Mouse (Mus musculus) neural tube, embryonic 10.5 days (tissue): Measurements from ENCODE around the gene Tmem50b.
"Not testable (repeated sequence)": the region's sequence is repeated elsewhere in the genome, so short reads cannot be mapped to it uniquely, and the experiment has no call there.

ENCODE experiments used
- DNase-seq: peaks from one replicate; pipeline ENCODE4 v3.0.0-alpha.2; 2017; ENCODE audit warnings: low spot score; ENCODE audit errors: extremely low spot score

Gene Tmem50b

GRCm38 (mm10) chr16:91597672-91598010, at the start of gene Tmem50b:
Gene Tmem50b (minus strand): TSS chr16:91597800.
- DNase-seq: peak; percentile 96

- peak; percentile 92 for DNase-seq
These were observed 49.2 kb upstream of the Tmem50b start, which contains the start of gene Gart for GRCm38 (mm10) chr16:91646681-91647419. Gene Gart (minus strand): TSS chr16:91646952.

DNA sequence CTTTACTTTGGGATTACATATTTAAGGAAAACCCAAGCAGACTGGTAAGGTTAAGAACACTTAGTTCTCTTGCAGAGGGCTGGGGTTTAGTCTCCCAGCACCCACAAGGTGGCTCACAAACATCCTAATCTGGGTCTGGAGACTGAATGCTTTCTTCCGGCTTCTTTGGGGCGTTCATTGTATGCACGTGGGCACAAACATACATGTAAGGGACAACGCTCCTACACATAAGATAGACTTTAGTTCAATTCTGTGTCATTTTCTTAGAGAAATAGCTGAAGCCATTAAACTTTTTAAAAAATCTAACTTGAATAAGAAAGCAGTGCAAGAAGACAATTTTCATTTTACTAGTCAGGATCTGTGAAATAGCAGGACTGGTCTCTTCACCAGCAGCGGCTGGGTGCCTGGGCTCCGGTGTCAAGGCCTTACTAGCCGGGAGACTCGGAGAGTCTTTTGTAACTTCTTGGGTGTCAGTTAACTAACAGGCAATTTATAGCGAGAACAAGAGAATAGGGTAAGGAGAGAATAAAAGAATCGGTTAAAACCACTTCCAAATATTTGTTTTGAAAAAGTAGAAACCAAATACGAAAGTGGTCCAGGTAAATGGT, 48.5 kb upstream of the Tmem50b start:
- no peak for DNase-seq

DNA sequence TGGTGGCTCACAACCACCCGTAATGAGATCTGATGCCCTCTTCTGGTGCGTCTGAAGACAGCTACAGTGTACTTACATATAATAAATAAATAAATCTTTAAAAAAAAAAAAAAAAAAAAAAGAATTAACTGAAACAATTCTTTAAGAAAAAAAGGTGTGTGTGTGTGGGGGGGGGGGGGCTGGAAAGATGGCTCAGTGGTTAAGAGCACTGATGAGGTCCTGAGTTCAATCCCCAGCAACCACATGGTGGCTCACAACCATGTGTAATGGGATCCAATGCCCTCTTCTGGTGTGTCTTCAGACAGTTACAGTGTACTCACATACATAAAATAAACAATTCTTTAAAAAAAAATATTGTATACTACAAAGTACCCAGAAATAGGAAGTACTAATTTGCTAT, 47.8 kb upstream of the Tmem50b start:
- not testable (repeated sequence) for DNase-seq

- DNase-seq: no peak
These were observed 47.3 kb upstream of the Tmem50b start for GRCm38 (mm10) chr16:91644901-91645300.

DNA sequence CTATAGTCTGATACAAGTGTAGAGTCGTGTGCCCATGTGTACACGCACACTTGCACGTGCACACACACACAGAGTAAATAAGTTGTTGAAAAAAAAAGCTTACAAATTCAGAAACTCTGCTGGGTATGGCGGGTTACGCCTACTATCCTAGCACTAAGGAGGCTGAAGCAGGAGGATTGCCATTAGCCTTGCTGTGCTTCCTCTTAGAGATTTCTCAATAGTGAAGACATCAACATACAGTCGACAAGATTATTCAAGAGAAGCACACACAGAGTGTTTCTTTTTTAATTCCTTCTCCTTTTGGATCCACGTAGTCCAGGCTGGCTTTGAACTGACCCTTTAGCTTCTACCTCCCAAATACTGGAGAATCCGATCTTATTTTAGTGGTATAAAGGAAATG, 42.6 kb upstream of the Tmem50b start:
- DNase-seq: no peak

DNA sequence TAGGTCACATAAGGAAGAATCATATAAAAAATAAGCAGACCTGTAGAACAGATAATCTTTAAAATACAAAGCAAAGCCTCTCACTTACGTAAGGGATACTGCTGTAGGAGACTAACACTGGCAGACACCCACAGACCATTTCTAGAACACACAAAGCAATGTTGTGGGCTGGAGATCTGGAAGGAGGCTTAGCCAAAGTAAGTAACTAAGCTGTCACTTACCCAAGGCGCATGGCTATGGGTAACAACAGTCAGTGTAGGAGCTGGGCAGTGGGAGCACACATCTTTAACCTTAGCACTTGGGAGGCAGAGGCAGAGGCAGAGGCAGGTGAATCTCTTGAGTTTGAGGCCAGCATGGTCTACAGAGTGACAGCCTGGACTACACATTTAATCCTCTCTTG, 42.0 kb upstream of the Tmem50b start:
- no peak for DNase-seq

DNA sequence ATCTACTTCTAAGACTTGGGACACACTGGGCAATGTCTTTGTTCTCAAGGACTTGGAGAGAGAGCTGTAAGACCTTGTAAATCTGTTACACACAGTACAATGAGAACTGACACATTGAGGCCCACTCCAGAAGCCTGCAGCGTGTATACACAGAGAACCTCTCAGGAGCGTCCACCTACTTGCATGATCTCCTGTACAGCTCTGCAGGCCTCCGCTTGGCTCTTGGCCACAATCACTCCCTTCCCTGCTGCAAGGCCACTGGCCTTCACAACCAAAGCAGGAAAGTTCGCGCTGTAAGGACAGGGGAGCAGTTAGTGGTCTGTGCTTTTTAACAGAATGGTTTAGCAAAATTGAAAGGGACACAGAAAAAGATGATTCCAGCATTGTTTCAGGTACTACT, 41.6 kb upstream of the Tmem50b start:
- DNase-seq: no peak

- DNase-seq: no peak
These were observed 36.0 kb upstream of the Tmem50b start for GRCm38 (mm10) chr16:91633641-91634040.

GRCm38 (mm10) chr16:91632940-91633339, 35.3 kb upstream of the Tmem50b start:
- no peak for DNase-seq

GRCm38 (mm10) chr16:91632439-91632838, 34.8 kb upstream of the Tmem50b start:
- no peak for DNase-seq

DNA sequence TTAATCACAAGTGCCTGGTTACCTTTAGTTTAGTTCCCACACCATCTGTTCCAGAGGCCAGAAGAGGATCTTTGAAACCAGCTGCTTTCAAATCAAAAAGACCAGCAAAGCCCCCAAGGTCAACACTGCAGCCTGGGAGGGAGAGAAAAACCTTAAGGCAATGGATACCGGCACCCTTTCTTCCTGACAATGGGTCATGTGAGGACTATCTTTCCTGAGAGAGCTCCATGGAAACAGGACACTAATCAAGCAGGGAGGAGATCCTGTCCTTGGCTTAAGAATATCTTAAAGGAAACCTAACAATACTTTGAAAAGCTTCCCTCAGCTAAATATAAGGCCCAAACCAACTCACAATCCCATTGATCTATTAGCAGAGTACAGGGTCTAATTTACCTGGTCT, 33.0 kb upstream of the Tmem50b start:
- DNase-seq: no peak

GRCm38 (mm10) chr16:91629749-91630148, 32.1 kb upstream of the Tmem50b start:
- no peak for DNase-seq

GRCm38 (mm10) chr16:91628673-91629072, 31.1 kb upstream of the Tmem50b start:
- DNase-seq: no peak

DNA sequence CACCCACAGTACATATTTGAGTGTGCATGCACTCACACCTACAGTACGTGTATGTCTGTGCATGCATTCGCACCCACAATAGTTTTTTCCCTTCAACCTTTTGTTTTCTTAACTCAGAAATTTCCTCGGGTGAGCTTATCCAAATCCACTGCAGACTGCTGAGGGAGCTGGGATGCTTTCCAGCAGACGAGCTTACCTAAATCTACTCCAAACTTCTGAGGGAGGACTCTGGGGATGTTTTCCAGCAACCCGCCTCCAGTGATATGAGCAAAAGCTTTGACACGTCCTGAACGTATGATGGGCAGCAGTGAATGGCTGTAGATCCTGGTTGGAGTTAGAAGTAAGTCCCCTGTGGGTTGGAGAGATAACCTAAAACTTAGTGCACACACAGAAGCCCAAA, 30.2 kb upstream of the Tmem50b start:
- no peak for DNase-seq

GRCm38 (mm10) chr16:91623074-91623473, 25.5 kb upstream of the Tmem50b start:
- DNase-seq: no peak

GRCm38 (mm10) chr16:91620991-91621390, 23.4 kb upstream of the Tmem50b start:
- no peak for DNase-seq

GRCm38 (mm10) chr16:91620185-91620584, 22.6 kb upstream of the Tmem50b start:
- DNase-seq: no peak

- DNase-seq: peak; percentile 69
These were observed 21.2 kb upstream of the Tmem50b start, which contains the start of gene Dnajc28 for GRCm38 (mm10) chr16:91618511-91619501. Gene Dnajc28 (minus strand): TSS chr16:91619026.

GRCm38 (mm10) chr16:91614552-91614951, 17.0 kb upstream of the Tmem50b start:
- no peak for DNase-seq

- DNase-seq: no peak
These were observed 14.9 kb upstream of the Tmem50b start for GRCm38 (mm10) chr16:91612525-91612924.

DNA sequence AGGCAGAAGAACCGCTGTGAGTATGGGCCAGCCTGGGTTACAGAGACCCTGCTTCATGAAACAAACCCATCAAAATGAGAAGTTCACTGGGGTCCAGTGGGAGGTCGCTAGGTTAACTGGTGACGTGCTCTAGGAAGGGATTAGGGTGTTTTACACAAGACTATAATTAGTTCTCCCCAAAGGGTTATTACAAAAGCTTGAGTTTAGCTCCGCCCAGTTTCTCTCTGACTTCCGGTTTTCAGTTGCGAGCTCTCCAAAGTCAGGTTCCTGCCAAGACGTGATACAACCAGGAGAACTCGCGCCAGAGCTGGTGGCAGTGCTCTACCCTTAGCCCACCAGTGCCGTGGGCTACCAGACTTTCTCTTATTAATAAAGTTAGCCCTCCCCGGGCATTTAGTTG, 13.6 kb upstream of the Tmem50b start:
- DNase-seq: no peak
